Mouse (Mus musculus): ENCODE data around the gene Ofcc1. TPM values are rescaled to one million over a fixed set of nuclear protein-coding genes. Genes with fewer than 3 reads are reported as not detected.

The Ofcc1 gene
- polyA plus RNA-seq, 1 experiment, result not detected

GRCm38 (mm10) chr13:40292891-40293290 lies 68.4 kb downstream of the Ofcc1 start:
- Histone ChIP-seq H3K27ac (ENCODE audit: control insufficient read depth, insufficient read depth, low read length) (no peak overlapping the region), H3K4me1 (replicated peaks; ENCODE audit: control insufficient read depth, insufficient read depth, low read length) (no peaks in the 10 kb centered on the region), H3K4me3 (ENCODE audit: control insufficient read depth, insufficient read depth, low read length) (no peak overlapping the region), H3K27me3 (ENCODE audit: control insufficient read depth, insufficient read depth, low read length) (no peaks in the 10 kb centered on the region), H3K36me3 (ENCODE audit: control insufficient read depth, insufficient read depth, low read length) (no peaks in the 10 kb centered on the region)
- 79% methylated on average over 2 of the region's 2 CpGs for WGBS
- TF ChIP-seq POLR2A (IDR thresholded peaks at IDR 0.05; ENCODE audit: control insufficient read depth, extremely low read depth, insufficient read depth, low read length, poor library complexity) (no peak), CTCF (IDR thresholded peaks at IDR 0.05; ENCODE audit: borderline replicate concordance, control insufficient read depth, extremely low read depth, insufficient read depth, low read length, poor library complexity) (no peak)
- DNase-seq, result no peak

GRCm38 (mm10) chr13:40290846-40291245 lies 70.4 kb downstream of the Ofcc1 start:
- Histone ChIP-seq H3K36me3 (ENCODE audit: control insufficient read depth, insufficient read depth, low read length) (no peaks in the 10 kb centered on the region), H3K4me3 (ENCODE audit: control insufficient read depth, insufficient read depth, low read length) (no peak overlapping the region), H3K27me3 (ENCODE audit: control insufficient read depth, insufficient read depth, low read length) (no peaks in the 10 kb centered on the region), H3K27ac (ENCODE audit: control insufficient read depth, insufficient read depth, low read length) (no peak overlapping the region), H3K4me1 (replicated peaks; ENCODE audit: control insufficient read depth, insufficient read depth, low read length) (no peaks in the 10 kb centered on the region)
- no peak for DNase-seq
- 93% methylated on average over 10 of the region's 10 CpGs for WGBS
- TF ChIP-seq CTCF (IDR thresholded peaks at IDR 0.05; ENCODE audit: borderline replicate concordance, control insufficient read depth, extremely low read depth, insufficient read depth, low read length, poor library complexity), result no peak
- TF ChIP-seq POLR2A (IDR thresholded peaks at IDR 0.05; ENCODE audit: control insufficient read depth, extremely low read depth, insufficient read depth, low read length, poor library complexity), result no peak

- H3K36me3 ChIP-seq (ENCODE audit: control insufficient read depth, insufficient read depth, low read length), result no peaks in the 10 kb centered on the region
- H3K27ac ChIP-seq (ENCODE audit: control insufficient read depth, insufficient read depth, low read length), result no peak overlapping the region
- no peaks in the 10 kb centered on the region for H3K27me3 ChIP-seq (ENCODE audit: control insufficient read depth, insufficient read depth, low read length)
- no peak overlapping the region for H3K4me3 ChIP-seq (ENCODE audit: control insufficient read depth, insufficient read depth, low read length)
- TF ChIP-seq CTCF (IDR thresholded peaks at IDR 0.05; ENCODE audit: borderline replicate concordance, control insufficient read depth, extremely low read depth, insufficient read depth, low read length, poor library complexity), result no peak
- WGBS, result 10% methylated on average over 4 of the region's 4 CpGs
- no peak for DNase-seq
- H3K4me1 ChIP-seq (replicated peaks; ENCODE audit: control insufficient read depth, insufficient read depth, low read length), result no peaks in the 10 kb centered on the region
Measured at GRCm38 (mm10) chr13:40288650-40289049, 72.6 kb downstream of the Ofcc1 start.

- TF ChIP-seq POLR2A (IDR thresholded peaks at IDR 0.05; ENCODE audit: control insufficient read depth, extremely low read depth, insufficient read depth, low read length, poor library complexity), result no peak
Measured at GRCm38 (mm10) chr13:40287266-40288002, 73.8 kb downstream of the Ofcc1 start.

GRCm38 (mm10) chr13:40285234-40285791 lies 75.9 kb downstream of the Ofcc1 start:
- TF ChIP-seq CTCF (IDR thresholded peaks at IDR 0.05; ENCODE audit: borderline replicate concordance, control insufficient read depth, extremely low read depth, insufficient read depth, low read length, poor library complexity) (no peak), POLR2A (IDR thresholded peaks at IDR 0.05; ENCODE audit: control insufficient read depth, extremely low read depth, insufficient read depth, low read length, poor library complexity) (no peak)
- Histone ChIP-seq H3K36me3 (ENCODE audit: control insufficient read depth, insufficient read depth, low read length) (no peaks in the 10 kb centered on the region), H3K4me3 (ENCODE audit: control insufficient read depth, insufficient read depth, low read length) (no peak overlapping the region), H3K27ac (ENCODE audit: control insufficient read depth, insufficient read depth, low read length) (no peak overlapping the region), H3K4me1 (replicated peaks; ENCODE audit: control insufficient read depth, insufficient read depth, low read length) (no peaks in the 10 kb centered on the region), H3K27me3 (ENCODE audit: control insufficient read depth, insufficient read depth, low read length) (no peaks in the 10 kb centered on the region)
- WGBS, result 93% methylated on average over 15 of the region's 15 CpGs
- no peak for DNase-seq

More at GRCm38 (mm10) chr13:40287266-40288002, 73.8 kb downstream of the Ofcc1 start:
- no peak for DNase-seq
- Histone ChIP-seq H3K27me3 (ENCODE audit: control insufficient read depth, insufficient read depth, low read length) (no peaks in the 10 kb centered on the region), H3K27ac (ENCODE audit: control insufficient read depth, insufficient read depth, low read length) (no peak overlapping the region), H3K36me3 (ENCODE audit: control insufficient read depth, insufficient read depth, low read length) (no peaks in the 10 kb centered on the region), H3K4me1 (replicated peaks; ENCODE audit: control insufficient read depth, insufficient read depth, low read length) (no peaks in the 10 kb centered on the region), H3K4me3 (ENCODE audit: control insufficient read depth, insufficient read depth, low read length) (no peak overlapping the region)
- 94% methylated on average over 21 of the region's 21 CpGs for WGBS

GRCm38 (mm10) chr13:40280616-40281015 lies 80.6 kb downstream of the Ofcc1 start:
- DNase-seq, result no peak
- TF ChIP-seq CTCF (IDR thresholded peaks at IDR 0.05; ENCODE audit: borderline replicate concordance, control insufficient read depth, extremely low read depth, insufficient read depth, low read length, poor library complexity), result no peak
- TF ChIP-seq POLR2A (IDR thresholded peaks at IDR 0.05; ENCODE audit: control insufficient read depth, extremely low read depth, insufficient read depth, low read length, poor library complexity), result no peak
- WGBS, result 92% methylated on average over 5 of the region's 5 CpGs
- H3K27me3 ChIP-seq (ENCODE audit: control insufficient read depth, insufficient read depth, low read length), result no peaks in the 10 kb centered on the region
- H3K27ac ChIP-seq (ENCODE audit: control insufficient read depth, insufficient read depth, low read length), result no peak overlapping the region
- no peaks in the 10 kb centered on the region for H3K36me3 ChIP-seq (ENCODE audit: control insufficient read depth, insufficient read depth, low read length)
- H3K4me3 ChIP-seq (ENCODE audit: control insufficient read depth, insufficient read depth, low read length), result no peak overlapping the region
- no peaks in the 10 kb centered on the region for H3K4me1 ChIP-seq (replicated peaks; ENCODE audit: control insufficient read depth, insufficient read depth, low read length)
